Mouse (Mus musculus) MEL (cell line): ENCODE data around the gene Aff1. TPM values are rescaled to one million over a fixed set of nuclear protein-coding genes. Genes with fewer than 3 reads are reported as not detected.

Source experiments
- DNase-seq: peaks from one replicate; pipeline ENCODE4 v3.0.0; 2011; ENCODE audit warnings: low read depth, low spot score
- H3K27ac ChIP-seq: 2 replicates; pipeline ENCODE4 v1.5.1; 2012; ENCODE audit warnings: low read depth, mild to moderate bottlenecking, control low read depth, low read length, moderate library complexity; ENCODE audit not compliant: control insufficient read depth
- H3K27me3 ChIP-seq, 2 experiments: fragments of 150-350 bp in 1 of 2; sonication (generic) in 1 of 2; 2 replicates each; pipeline ENCODE4 v1.6.1; 2012; ENCODE audit warnings: low read length in 2 of 2, mild to moderate bottlenecking in 2 of 2, improper control_type of control experiment in 1 of 2, moderate library complexity in 1 of 2; ENCODE audit not compliant: insufficient read depth in 2 of 2, control insufficient read depth in 1 of 2
- H3K36me3 ChIP-seq, 2 experiments: 2 replicates each; pipeline ENCODE4 v1.6.1; 2012 to 2014; ENCODE audit warnings: low read length in 2 of 2, improper control_type of control experiment in 1 of 2, inconsistent platforms in 1 of 2, mild to moderate bottlenecking in 1 of 2; ENCODE audit not compliant: insufficient read depth in 2 of 2, control insufficient read depth in 1 of 2
- H3K4me1 ChIP-seq, 2 experiments: fragments of 150-350 bp in 1 of 2; sonication (generic) in 1 of 2; 2 replicates each; pipeline ENCODE4 v1.6.1; 2012; ENCODE audit warnings: low read length in 2 of 2, improper control_type of control experiment in 1 of 2, mild to moderate bottlenecking in 1 of 2; ENCODE audit not compliant: insufficient read depth in 2 of 2, control insufficient read depth in 1 of 2
- H3K4me3 ChIP-seq, 2 experiments: fragments of 150-350 bp in 1 of 2; sonication (generic) in 1 of 2; 2 replicates each; pipeline ENCODE4 v1.5.1; 2012; ENCODE audit warnings: low read depth in 2 of 2, low read length in 2 of 2, mild to moderate bottlenecking in 2 of 2, moderate library complexity in 2 of 2, control low read depth in 1 of 2, improper control_type of control experiment in 1 of 2; ENCODE audit not compliant: control insufficient read depth in 1 of 2, insufficient read depth in 1 of 2
- H3K79me2 ChIP-seq: 2 replicates; pipeline ENCODE4 v1.6.1; 2012; ENCODE audit warnings: mild to moderate bottlenecking, low read length, moderate library complexity; ENCODE audit not compliant: control insufficient read depth, poor library complexity, insufficient read depth
- H3K9ac ChIP-seq: 2 replicates; pipeline ENCODE4 v1.6.1; 2012; ENCODE audit warnings: low read depth, mild to moderate bottlenecking, control low read depth, low read length, moderate library complexity; ENCODE audit not compliant: control insufficient read depth, poor library complexity, severe bottlenecking
- H3K9me3 ChIP-seq: fragments of 150-350 bp; sonication (generic); replicated peaks from 2 replicates; pipeline ENCODE4 v1.6.1; 2012; ENCODE audit warnings: mild to moderate bottlenecking, low read length, improper control_type of control experiment, moderate library complexity; ENCODE audit not compliant: insufficient read depth
- BHLHE40 ChIP-seq: IDR thresholded peaks from 2 replicates; pipeline ENCODE4 v1.6.1; 2012; ENCODE audit warnings: low read depth, mild to moderate bottlenecking, inconsistent platforms, low read length, improper control_type of control experiment, borderline replicate concordance
- CHD2 ChIP-seq: IDR thresholded peaks from 2 replicates; pipeline ENCODE4 v1.6.1; 2011; ENCODE audit warnings: low read length, improper control_type of control experiment
- E2F4 ChIP-seq: IDR thresholded peaks from 2 replicates; pipeline ENCODE4 v1.6.1; 2011; ENCODE audit warnings: low read depth, low read length, improper control_type of control experiment, borderline replicate concordance
- EP300 ChIP-seq, 2 experiments: IDR thresholded peaks; 2 replicates each; pipeline ENCODE4 v1.6.1; 2011; ENCODE audit warnings: improper control_type of control experiment in 2 of 2, low read length in 2 of 2, low read depth in 1 of 2, mild to moderate bottlenecking in 1 of 2
- GABPA ChIP-seq: IDR thresholded peaks from 2 replicates; pipeline ENCODE4 v1.6.1; 2012; ENCODE audit warnings: low read depth, mild to moderate bottlenecking, inconsistent platforms, low read length, improper control_type of control experiment, moderate library complexity
- JUND ChIP-seq: IDR thresholded peaks from 2 replicates; pipeline ENCODE4 v1.6.1; 2011; ENCODE audit warnings: low read depth, mild to moderate bottlenecking, improper control_type of control experiment, low read length
- KAT2A ChIP-seq: conservative IDR thresholded peaks from 2 replicates; pipeline ENCODE4 v1.6.1; 2012; ENCODE audit warnings: low read depth, low read length, improper control_type of control experiment, inconsistent platforms
- MAX ChIP-seq: IDR thresholded peaks from 2 replicates; pipeline ENCODE4 v1.6.1; 2011; ENCODE audit warnings: low read length, improper control_type of control experiment
- MAZ ChIP-seq: IDR thresholded peaks from 2 replicates; pipeline ENCODE4 v1.6.1; 2012; ENCODE audit warnings: low read depth, mild to moderate bottlenecking, inconsistent platforms, low read length, improper control_type of control experiment
- MEF2A ChIP-seq: IDR thresholded peaks from 2 replicates; pipeline ENCODE4 v1.6.1; 2014; ENCODE audit warnings: low read depth, mild to moderate bottlenecking, inconsistent platforms, low read length, improper control_type of control experiment; ENCODE audit not compliant: poor library complexity, insufficient replicate concordance, severe bottlenecking; ENCODE audit errors: extremely low read depth
- MXI1 ChIP-seq: IDR thresholded peaks from 2 replicates; pipeline ENCODE4 v1.6.1; 2011; ENCODE audit warnings: mild to moderate bottlenecking, low read depth, low read length, improper control_type of control experiment
- MYC ChIP-seq: IDR thresholded peaks from 2 replicates; pipeline ENCODE4 v1.6.1; 2011; ENCODE audit warnings: low read depth, mild to moderate bottlenecking, low read length, improper control_type of control experiment, moderate library complexity
- NELFE ChIP-seq: IDR thresholded peaks from 2 replicates; pipeline ENCODE4 v1.6.1; 2011; ENCODE audit warnings: low read depth, low read length, improper control_type of control experiment
- NRF1 ChIP-seq: IDR thresholded peaks from 2 replicates; pipeline ENCODE4 v1.6.1; 2014; ENCODE audit warnings: low read depth, mild to moderate bottlenecking, inconsistent platforms, low read length, improper control_type of control experiment, moderate library complexity; ENCODE audit not compliant: poor library complexity, insufficient read depth, severe bottlenecking
- POLR2A ChIP-seq, 2 experiments: IDR thresholded peaks; 2 replicates each; pipeline ENCODE4 v1.6.1; 2011 to 2012; ENCODE audit warnings: low read length in 2 of 2, mild to moderate bottlenecking in 2 of 2, control low read depth in 1 of 2, improper control_type of control experiment in 1 of 2, low read depth in 1 of 2, moderate library complexity in 1 of 2; ENCODE audit not compliant: control insufficient read depth in 1 of 2, insufficient read depth in 1 of 2, poor library complexity in 1 of 2
- POLR2AphosphoS2 ChIP-seq: IDR thresholded peaks from 2 replicates; pipeline ENCODE4 v1.6.1; 2011; ENCODE audit warnings: low read length, improper control_type of control experiment
- POLR2AphosphoS5 ChIP-seq: IDR thresholded peaks from 2 replicates; pipeline ENCODE4 v1.6.1; 2012; ENCODE audit warnings: low read depth, borderline replicate concordance, mild to moderate bottlenecking, inconsistent platforms, low read length, moderate library complexity, mixed read lengths
- RAD21 ChIP-seq: IDR thresholded peaks from 2 replicates; pipeline ENCODE4 v1.6.1; 2011; ENCODE audit warnings: mild to moderate bottlenecking, low read depth, low read length, improper control_type of control experiment
- RCOR1 ChIP-seq: IDR thresholded peaks from 2 replicates; pipeline ENCODE4 v1.6.1; 2012; ENCODE audit warnings: low read depth, mild to moderate bottlenecking, inconsistent platforms, low read length, improper control_type of control experiment
- TAL1 ChIP-seq: IDR thresholded peaks from 2 replicates; pipeline ENCODE4 v1.6.1; 2012; ENCODE audit warnings: mild to moderate bottlenecking, inconsistent platforms, low read length, moderate library complexity, mixed read lengths
- TBP ChIP-seq: IDR thresholded peaks from 2 replicates; pipeline ENCODE4 v1.8.0; 2011; ENCODE audit warnings: low read depth, low read length, improper control_type of control experiment
- TCF12 ChIP-seq: IDR thresholded peaks from 2 replicates; pipeline ENCODE4 v1.6.1; 2014; ENCODE audit warnings: low read depth, mild to moderate bottlenecking, inconsistent platforms, low read length, improper control_type of control experiment, moderate library complexity
- UBTF ChIP-seq: IDR thresholded peaks from 2 replicates; pipeline ENCODE4 v1.6.1; 2012; ENCODE audit warnings: low read depth, mild to moderate bottlenecking, inconsistent platforms, low read length, improper control_type of control experiment, moderate library complexity, borderline replicate concordance; ENCODE audit not compliant: insufficient read depth
- USF1 ChIP-seq: IDR thresholded peaks from 2 replicates; pipeline ENCODE4 v1.6.1; 2014; ENCODE audit warnings: low read depth, mild to moderate bottlenecking, inconsistent platforms, low read length, improper control_type of control experiment, moderate library complexity
- USF2 ChIP-seq, 2 experiments: IDR thresholded peaks; 2 replicates each; pipeline ENCODE4 v1.6.1; 2011 to 2012; ENCODE audit warnings: improper control_type of control experiment in 2 of 2, low read length in 2 of 2, borderline replicate concordance in 1 of 2, inconsistent platforms in 1 of 2, low read depth in 1 of 2, mild to moderate bottlenecking in 1 of 2; ENCODE audit not compliant: insufficient read depth in 1 of 2
- ZC3H11A ChIP-seq: IDR thresholded peaks from 2 replicates; pipeline ENCODE4 v1.6.1; 2012; ENCODE audit warnings: low read depth, mild to moderate bottlenecking, inconsistent platforms, low read length, improper control_type of control experiment
- ZKSCAN1 ChIP-seq: IDR thresholded peaks from 2 replicates; pipeline ENCODE4 v1.6.1; 2012; ENCODE audit warnings: low read depth, mild to moderate bottlenecking, inconsistent platforms, low read length, improper control_type of control experiment, moderate library complexity
- ZMIZ1 ChIP-seq: IDR thresholded peaks from 2 replicates; pipeline ENCODE4 v1.6.1; 2012; ENCODE audit warnings: low read depth, mild to moderate bottlenecking, inconsistent platforms, low read length, improper control_type of control experiment, moderate library complexity
- ZNF384 ChIP-seq: IDR thresholded peaks from 2 replicates; pipeline ENCODE4 v1.6.1; 2012; ENCODE audit warnings: low read depth, mild to moderate bottlenecking, inconsistent platforms, low read length, improper control_type of control experiment
- polyA plus RNA-seq, 2 experiments: library from polyadenylated mRNA; stranded (reverse) in 1 of 2; unstranded in 1 of 2; fragments of >175 nt in 1 of 2; fragments of >200 nt in 1 of 2; gene quantifications; 2 replicates each; pipeline versions ENCODE4 v1.2.1 to v1.2.4; 2012; ENCODE audit warnings: low replicate concordance in 2 of 2, low read depth in 1 of 2; ENCODE audit not compliant: insufficient read length in 2 of 2, insufficient read depth in 1 of 2, missing spikeins in 1 of 2
- total RNA-seq: library from RNA; depleted of rRNA; stranded (reverse); fragments of 300-350 nt; gene quantifications from 2 replicates; pipeline ENCODE4 v1.2.3, GENCODE M21; 2012

Aff1 gene
- total and polyA plus RNA-seq, 3 experiments = 5.4 to 13.4 TPM; not detected in 1

DNA sequence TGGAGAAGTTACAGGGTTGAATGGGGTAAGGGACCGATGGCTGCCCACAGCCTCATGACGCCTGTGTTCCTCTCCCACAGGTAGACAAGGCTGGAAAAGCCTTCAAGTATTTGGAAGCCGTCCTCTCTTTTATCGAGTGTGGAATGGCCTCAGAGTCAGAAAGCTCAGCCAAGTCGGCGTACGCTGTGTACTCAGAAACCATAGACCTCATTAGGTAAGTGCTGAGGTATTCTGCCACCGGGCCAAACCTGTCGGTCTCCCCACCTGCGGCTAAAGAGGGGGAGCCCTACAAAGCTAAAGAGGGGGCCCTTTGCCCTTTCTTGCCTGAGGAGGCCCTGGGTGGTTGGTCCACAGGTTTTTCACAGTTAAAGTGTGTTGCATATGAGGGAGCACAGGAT lies 154.0 kb downstream of the Aff1 start:
- Histone ChIP-seq H3K4me3 (no peak overlapping the region), H3K79me2 (no peaks in the 10 kb centered on the region), H3K4me1 (no peaks in the 10 kb centered on the region), H3K9me3 (no peaks in the 10 kb centered on the region), H3K27me3 (no peaks in the 10 kb centered on the region), H3K36me3 (peaks cover 0 to 13% of the 10 kb centered on the region in 2 experiments; a peak in 2 of 4 replicates), H3K9ac (no peak overlapping the region), H3K27ac (no peak overlapping the region)
- DNase-seq = no peak
- TF ChIP-seq POLR2AphosphoS5 (no peak), JUND (no peak), NELFE (no peak), EP300 (IDR thresholded peaks at IDR 0.05; ENCODE audit: low read depth in 1 of 2, low read length in 2 of 2) (no peak), RAD21 (no peak), MEF2A (no peak), TBP (no peak), ZNF384 (no peak), UBTF (no peak), TCF12 (no peak), E2F4 (no peak), POLR2A (IDR thresholded peaks at IDR 0.05; ENCODE audit: control insufficient read depth in 1 of 2, insufficient read depth in 1 of 2, low read depth in 1 of 2, low read length in 2 of 2, poor library complexity in 1 of 2) (no peak), USF1 (no peak), RCOR1 (no peak), KAT2A (no peak), MXI1 (no peak), BHLHE40 (no peak)

GRCm38 (mm10) chr5:103846609-103847008 lies 154.4 kb downstream of the Aff1 start:
- Histone ChIP-seq H3K9me3 (no peaks in the 10 kb centered on the region), H3K27me3 (no peaks in the 10 kb centered on the region), H3K9ac (no peak overlapping the region), H3K79me2 (no peaks in the 10 kb centered on the region), H3K4me3 (no peak overlapping the region), H3K4me1 (no peaks in the 10 kb centered on the region), H3K27ac (no peak overlapping the region), H3K36me3 (peaks cover 0 to 11% of the 10 kb centered on the region in 2 experiments; a peak in 2 of 4 replicates)
- TF ChIP-seq CHD2 (no peak), EP300 (IDR thresholded peaks at IDR 0.05; ENCODE audit: low read depth in 1 of 2, low read length in 2 of 2) (no peak), MAX (no peak), ZKSCAN1 (no peak), MYC (no peak), E2F4 (no peak), TBP (no peak), POLR2AphosphoS2 (no peak), TAL1 (no peak), ZC3H11A (no peak), RAD21 (no peak), ZMIZ1 (no peak), USF2 (IDR thresholded peaks at IDR 0.05; ENCODE audit: borderline replicate concordance in 1 of 2, insufficient read depth in 1 of 2, low read depth in 1 of 2, low read length in 2 of 2) (no peak), USF1 (no peak), KAT2A (no peak), GABPA (no peak), POLR2AphosphoS5 (no peak), NRF1 (no peak), MAZ (no peak)
- no peak for DNase-seq
